Mouse (Mus musculus): Measurements from ENCODE around the gene Brd7. TPM values are rescaled to one million over a fixed set of nuclear protein-coding genes. Genes with fewer than 3 reads are reported as not detected.

The Brd7 gene
- polyA plus RNA-seq, 1 experiment: 55.2 TPM

DNA sequence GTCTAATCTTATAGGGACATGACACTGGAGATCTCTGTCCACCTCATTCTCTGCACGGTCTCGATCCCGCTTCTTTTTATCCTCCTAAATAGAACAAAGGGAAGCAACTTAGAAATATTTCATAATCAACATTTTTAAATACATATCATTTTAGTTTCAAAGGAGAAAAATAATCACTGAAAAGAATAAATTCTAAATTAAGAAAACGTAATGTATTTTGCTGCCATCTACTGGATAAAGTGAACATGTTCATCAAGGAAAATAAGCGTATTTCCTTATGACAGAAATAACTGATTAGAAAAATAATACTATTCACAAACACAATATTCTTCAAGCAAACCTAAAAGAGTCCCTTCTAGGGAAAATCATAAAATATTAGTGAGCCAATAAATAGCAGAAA lies 4.0 kb downstream of the Brd7 start:
- no peaks in the 10 kb centered on the region; the same call in 1 of the 2 replicates for H3K4me1 ChIP-seq (ENCODE audit: control insufficient read depth, insufficient read depth, low read length)
- no peak for TF ChIP-seq POLR2A (IDR thresholded peaks at IDR 0.05; ENCODE audit: low read depth, low read length)
- TF ChIP-seq CTCF (IDR thresholded peaks at IDR 0.05; ENCODE audit: borderline replicate concordance, insufficient read depth, low read length): no peak
- H3K4me3 ChIP-seq (ENCODE audit: insufficient read depth, low read length): no peak overlapping the region
- H3K27ac ChIP-seq (ENCODE audit: insufficient read depth, low read length): peak overlapping the region; percentile 49

DNA sequence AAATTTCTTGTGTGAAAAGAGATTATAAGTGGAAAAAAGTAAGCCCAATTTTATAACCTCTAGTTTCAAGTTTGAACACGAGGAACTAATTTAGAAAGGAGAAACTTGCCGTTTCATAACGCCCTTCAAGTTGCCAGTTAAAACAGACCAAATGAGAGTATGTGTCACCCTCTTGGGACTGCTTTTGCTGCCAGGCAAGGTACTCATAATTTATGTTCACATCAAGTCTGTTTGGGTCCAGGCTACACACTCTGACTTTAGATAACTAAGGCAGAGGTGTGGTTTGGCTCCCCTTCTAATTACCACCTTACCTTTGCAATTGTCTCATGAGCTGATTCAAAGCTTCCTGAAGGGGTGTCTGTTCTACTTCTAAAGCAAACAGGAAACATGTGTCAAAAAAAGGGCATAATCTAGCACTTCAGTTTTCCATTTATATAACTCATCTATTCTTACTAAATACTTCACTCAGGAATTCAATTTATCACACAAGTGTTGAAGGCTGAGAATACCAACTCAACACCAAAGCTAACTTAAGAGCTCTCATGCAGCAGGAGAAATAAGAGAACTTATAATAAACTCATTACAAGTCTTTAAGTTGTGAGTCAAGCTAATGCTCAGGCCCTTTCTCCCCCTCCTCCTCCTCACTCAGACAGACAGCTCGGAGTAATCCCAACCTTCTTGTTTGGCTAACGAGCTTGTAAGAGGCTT lies 4.6 kb downstream of the Brd7 start:
- H3K4me1 ChIP-seq (ENCODE audit: control insufficient read depth, insufficient read depth, low read length): no peaks in the 10 kb centered on the region; the same call in 1 of the 2 replicates
- H3K4me3 ChIP-seq (ENCODE audit: insufficient read depth, low read length): no peak overlapping the region
- TF ChIP-seq CTCF (IDR thresholded peaks at IDR 0.05; ENCODE audit: borderline replicate concordance, insufficient read depth, low read length): no peak
- no peak for TF ChIP-seq POLR2A (IDR thresholded peaks at IDR 0.05; ENCODE audit: low read depth, low read length)
- H3K27ac ChIP-seq (ENCODE audit: insufficient read depth, low read length): peak overlapping the region; percentile 49

DNA sequence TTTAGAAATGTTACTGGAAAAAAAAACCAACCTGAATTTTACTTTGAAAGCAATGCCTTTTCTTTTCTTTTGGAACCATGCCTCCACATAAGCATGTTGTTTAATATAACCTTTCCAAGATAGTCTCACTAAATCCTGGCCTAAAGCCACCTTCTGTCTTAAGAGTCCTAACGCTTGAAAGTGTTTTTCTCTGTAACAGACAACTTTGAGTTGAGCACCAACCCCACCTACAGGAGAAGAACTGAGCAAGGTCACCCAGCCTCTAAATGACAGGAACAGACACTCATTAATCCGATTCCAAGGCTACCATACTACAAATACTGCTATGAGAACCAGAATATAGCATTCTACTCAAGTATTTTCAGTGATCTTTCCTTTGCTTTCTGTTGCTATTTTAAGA lies 12.9 kb downstream of the Brd7 start:
- no peak overlapping the region for H3K4me3 ChIP-seq (ENCODE audit: insufficient read depth, low read length)
- no peaks in the 10 kb centered on the region for H3K4me1 ChIP-seq (ENCODE audit: control insufficient read depth, insufficient read depth, low read length)
- no peak for TF ChIP-seq POLR2A (IDR thresholded peaks at IDR 0.05; ENCODE audit: low read depth, low read length)
- TF ChIP-seq CTCF (IDR thresholded peaks at IDR 0.05; ENCODE audit: borderline replicate concordance, insufficient read depth, low read length): no peak
- no peak overlapping the region for H3K27ac ChIP-seq (ENCODE audit: insufficient read depth, low read length)

DNA sequence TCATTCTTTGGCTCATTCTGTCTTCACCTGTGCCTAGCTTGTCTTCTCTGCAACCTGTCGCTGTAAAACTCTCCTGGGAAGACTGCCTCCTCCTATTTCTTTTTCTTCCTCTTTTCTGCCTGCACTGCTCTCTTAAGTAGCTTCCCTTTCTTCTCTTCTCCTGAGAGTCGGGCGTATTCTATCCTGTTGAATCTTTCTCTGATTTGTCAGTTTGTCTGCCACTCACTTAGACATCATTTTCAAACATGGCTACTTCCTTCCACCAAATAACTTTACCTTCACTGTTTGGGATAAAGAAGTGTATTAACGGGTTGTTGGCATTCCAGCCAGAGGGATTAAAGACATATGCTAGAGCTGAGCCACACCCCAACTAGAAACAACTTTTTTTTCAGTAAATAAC lies 20.0 kb downstream of the Brd7 start:
- H3K4me3 ChIP-seq (ENCODE audit: insufficient read depth, low read length): no peak overlapping the region
- TF ChIP-seq POLR2A (IDR thresholded peaks at IDR 0.05; ENCODE audit: low read depth, low read length) (no peak), CTCF (IDR thresholded peaks at IDR 0.05; ENCODE audit: borderline replicate concordance, insufficient read depth, low read length) (no peak)
- peaks cover 6% of the 10 kb centered on the region for H3K4me1 ChIP-seq (ENCODE audit: control insufficient read depth, insufficient read depth, low read length)
- H3K27ac ChIP-seq (ENCODE audit: insufficient read depth, low read length): peak overlapping the region; percentile 49; the same call in 1 of the 2 replicates

DNA sequence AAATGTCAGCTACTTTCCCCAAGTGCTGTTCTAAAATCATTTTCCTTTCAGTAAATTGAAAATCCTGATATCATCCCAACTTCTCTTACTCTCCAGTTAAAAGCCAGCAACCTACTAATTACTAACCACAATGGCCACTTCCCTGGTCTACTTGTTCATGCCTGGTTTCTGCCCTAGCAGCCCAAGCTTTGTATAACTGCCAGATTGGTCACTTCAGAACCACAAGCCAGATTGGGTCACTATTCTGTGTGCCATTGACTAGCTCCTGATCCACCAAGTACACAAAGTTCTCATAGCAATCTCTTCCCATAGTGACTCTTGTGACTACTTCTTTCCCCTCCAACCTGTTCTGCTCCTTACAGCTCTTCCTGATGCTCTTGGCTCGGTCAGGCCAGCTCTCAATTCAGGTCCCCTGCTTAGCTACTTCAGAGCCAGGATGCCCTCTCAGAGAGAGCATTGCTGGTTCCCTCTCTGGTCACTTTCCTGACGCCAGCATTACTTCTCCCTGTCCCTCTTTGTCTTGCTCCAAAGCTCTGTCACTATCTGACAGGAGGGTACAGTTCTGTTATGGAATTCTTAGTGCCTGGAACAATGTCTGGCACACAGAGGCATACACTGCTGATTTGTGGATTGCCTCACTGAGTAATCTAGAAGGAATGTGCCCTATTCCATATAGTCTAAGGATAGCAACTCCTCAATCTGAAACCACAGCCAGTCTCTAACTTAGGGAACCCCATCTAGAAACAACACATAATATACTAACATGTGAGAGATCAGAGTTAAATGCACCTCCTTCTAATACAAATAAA lies 21.9 kb downstream of the Brd7 start:
- peaks cover 6% of the 10 kb centered on the region for H3K4me1 ChIP-seq (ENCODE audit: control insufficient read depth, insufficient read depth, low read length)
- no peak for TF ChIP-seq POLR2A (IDR thresholded peaks at IDR 0.05; ENCODE audit: low read depth, low read length)
- TF ChIP-seq CTCF (IDR thresholded peaks at IDR 0.05; ENCODE audit: borderline replicate concordance, insufficient read depth, low read length): no peak
- H3K27ac ChIP-seq (ENCODE audit: insufficient read depth, low read length): peak overlapping the region; percentile 47
- no peak overlapping the region for H3K4me3 ChIP-seq (ENCODE audit: insufficient read depth, low read length)

DNA sequence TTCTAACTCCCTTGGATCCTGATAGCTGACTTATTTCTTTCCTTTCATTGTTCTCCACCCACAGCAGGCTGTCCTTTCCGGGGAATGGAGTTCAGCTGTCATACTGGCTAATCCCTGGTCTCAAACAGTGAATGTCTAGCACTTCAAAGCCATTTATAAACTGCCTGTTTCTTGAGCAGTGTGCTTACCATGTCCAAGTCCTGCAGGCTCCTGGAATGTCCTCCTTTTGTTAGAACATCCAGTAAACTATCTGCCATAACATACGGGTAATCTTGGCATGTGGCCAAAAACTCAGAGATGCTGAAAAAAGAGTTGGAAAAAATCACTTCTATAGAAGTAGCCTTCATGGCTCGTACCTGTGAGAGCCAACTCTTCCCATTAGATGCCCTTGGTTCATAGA lies 22.8 kb downstream of the Brd7 start:
- Histone ChIP-seq H3K27ac (ENCODE audit: insufficient read depth, low read length) (no peak overlapping the region), H3K4me3 (ENCODE audit: insufficient read depth, low read length) (no peak overlapping the region), H3K4me1 (ENCODE audit: control insufficient read depth, insufficient read depth, low read length) (peaks cover 6% of the 10 kb centered on the region)
- TF ChIP-seq CTCF (IDR thresholded peaks at IDR 0.05; ENCODE audit: borderline replicate concordance, insufficient read depth, low read length): no peak
- TF ChIP-seq POLR2A (IDR thresholded peaks at IDR 0.05; ENCODE audit: low read depth, low read length): no peak

DNA sequence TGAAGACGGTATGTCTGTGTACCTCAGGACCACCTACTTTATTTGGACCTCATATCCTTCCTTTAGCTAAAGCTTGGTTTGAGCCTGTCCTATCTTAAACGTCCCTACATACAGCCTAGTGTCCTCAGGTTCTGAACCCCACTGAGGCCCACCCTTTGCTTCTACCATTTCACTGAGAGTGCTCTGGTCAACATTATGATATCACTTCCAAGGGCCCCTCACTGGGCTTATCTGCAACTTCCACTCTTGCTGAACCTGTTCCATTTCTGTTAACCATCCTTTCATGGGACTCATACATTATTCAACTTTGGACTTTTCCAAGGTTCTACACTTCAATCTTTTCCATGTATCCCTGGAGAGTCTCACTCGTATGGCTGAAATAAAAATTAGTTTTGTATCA lies 27.0 kb downstream of the Brd7 start:
- Histone ChIP-seq H3K4me3 (ENCODE audit: insufficient read depth, low read length) (no peak overlapping the region), H3K27ac (ENCODE audit: insufficient read depth, low read length) (no peak overlapping the region), H3K4me1 (ENCODE audit: control insufficient read depth, insufficient read depth, low read length) (peaks cover under 1% of the 10 kb centered on the region; the same call in 1 of the 2 replicates)
- TF ChIP-seq CTCF (IDR thresholded peaks at IDR 0.05; ENCODE audit: borderline replicate concordance, insufficient read depth, low read length) (no peak), POLR2A (IDR thresholded peaks at IDR 0.05; ENCODE audit: low read depth, low read length) (no peak)

DNA sequence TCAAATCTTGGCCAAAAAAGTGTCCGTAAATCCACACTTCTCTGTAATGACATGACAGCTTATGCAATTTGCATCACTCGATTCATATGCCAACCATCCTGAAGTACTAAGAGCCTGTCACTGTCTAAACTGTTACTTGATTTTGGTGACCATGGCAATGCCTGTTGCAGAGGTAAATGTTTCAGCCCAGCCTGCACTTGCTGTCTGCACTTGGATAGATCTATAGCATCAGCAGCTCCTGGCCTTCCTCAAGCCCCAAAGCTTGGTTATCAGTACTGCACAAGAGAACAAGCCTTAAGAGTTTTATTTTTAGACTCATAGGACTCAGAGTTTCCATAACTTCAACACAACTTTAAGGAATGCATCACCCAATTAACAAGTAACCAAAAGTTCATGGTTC lies 27.6 kb downstream of the Brd7 start:
- H3K4me3 ChIP-seq (ENCODE audit: insufficient read depth, low read length): no peak overlapping the region
- no peaks in the 10 kb centered on the region for H3K4me1 ChIP-seq (ENCODE audit: control insufficient read depth, insufficient read depth, low read length)
- TF ChIP-seq POLR2A (IDR thresholded peaks at IDR 0.05; ENCODE audit: low read depth, low read length) (no peak), CTCF (IDR thresholded peaks at IDR 0.05; ENCODE audit: borderline replicate concordance, insufficient read depth, low read length) (no peak)
- no peak overlapping the region for H3K27ac ChIP-seq (ENCODE audit: insufficient read depth, low read length)

DNA sequence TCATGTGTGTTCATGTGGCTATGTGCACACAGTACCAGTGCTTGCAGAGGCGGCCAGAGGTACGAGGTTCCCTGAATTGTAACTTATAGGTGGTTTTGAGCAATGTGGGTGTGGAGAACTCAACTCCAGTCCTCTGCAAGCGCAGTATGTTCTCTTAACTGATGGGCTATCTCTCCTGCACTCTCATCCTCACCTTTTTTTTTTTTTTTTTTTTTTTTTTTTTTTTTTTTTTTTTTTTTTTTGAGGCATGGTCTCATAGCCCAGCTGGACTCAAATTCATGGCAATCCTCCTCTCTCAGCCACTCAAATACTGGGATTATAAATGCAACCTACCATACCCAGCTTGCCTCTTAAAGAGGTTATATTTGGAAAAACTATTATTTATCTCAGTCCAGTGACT lies 31.2 kb downstream of the Brd7 start:
- Histone ChIP-seq H3K27ac (ENCODE audit: insufficient read depth, low read length) (no peak overlapping the region), H3K4me1 (ENCODE audit: control insufficient read depth, insufficient read depth, low read length) (no peaks in the 10 kb centered on the region), H3K4me3 (ENCODE audit: insufficient read depth, low read length) (no peak overlapping the region)
- no peak for TF ChIP-seq CTCF (IDR thresholded peaks at IDR 0.05; ENCODE audit: borderline replicate concordance, insufficient read depth, low read length)
- no peak for TF ChIP-seq POLR2A (IDR thresholded peaks at IDR 0.05; ENCODE audit: low read depth, low read length)

DNA sequence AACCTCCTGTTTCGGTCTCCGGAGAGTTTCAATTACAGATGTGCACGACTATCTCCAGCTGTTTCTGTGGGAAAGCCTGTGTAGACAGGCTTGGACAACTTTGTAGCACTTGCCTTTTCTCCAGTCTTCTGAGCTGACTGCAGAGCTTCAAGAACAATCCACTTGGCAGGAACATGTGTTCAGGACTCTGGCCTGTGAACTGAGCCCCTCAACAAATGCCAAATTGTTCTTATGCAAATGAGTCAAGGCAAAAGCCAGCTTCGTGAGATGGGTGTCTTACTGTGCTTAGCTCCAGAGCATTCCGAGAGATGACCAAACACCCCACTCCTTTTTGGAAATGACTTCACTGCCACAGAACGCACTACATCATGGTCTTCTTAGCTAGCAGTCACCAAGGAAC lies 33.3 kb downstream of the Brd7 start:
- H3K27ac ChIP-seq (ENCODE audit: insufficient read depth, low read length): no peak overlapping the region
- no peak for TF ChIP-seq POLR2A (IDR thresholded peaks at IDR 0.05; ENCODE audit: low read depth, low read length)
- no peak for TF ChIP-seq CTCF (IDR thresholded peaks at IDR 0.05; ENCODE audit: borderline replicate concordance, insufficient read depth, low read length)
- no peaks in the 10 kb centered on the region for H3K4me1 ChIP-seq (ENCODE audit: control insufficient read depth, insufficient read depth, low read length)
- H3K4me3 ChIP-seq (ENCODE audit: insufficient read depth, low read length): no peak overlapping the region
